Mouse (Mus musculus): ENCODE results near the gene Olfr826. TPM values are rescaled to one million over a fixed set of nuclear protein-coding genes. Genes with fewer than 3 reads are reported as not detected.

The Olfr826 gene
- not detected for polyA plus RNA-seq (2014; fragmentation: Illumina TruSeq; extraction: RNeasy Lipid Tissue Mini Kit (QIAGEN cat#74804); ENCODE audit: low read depth, low replicate concordance)

DNA sequence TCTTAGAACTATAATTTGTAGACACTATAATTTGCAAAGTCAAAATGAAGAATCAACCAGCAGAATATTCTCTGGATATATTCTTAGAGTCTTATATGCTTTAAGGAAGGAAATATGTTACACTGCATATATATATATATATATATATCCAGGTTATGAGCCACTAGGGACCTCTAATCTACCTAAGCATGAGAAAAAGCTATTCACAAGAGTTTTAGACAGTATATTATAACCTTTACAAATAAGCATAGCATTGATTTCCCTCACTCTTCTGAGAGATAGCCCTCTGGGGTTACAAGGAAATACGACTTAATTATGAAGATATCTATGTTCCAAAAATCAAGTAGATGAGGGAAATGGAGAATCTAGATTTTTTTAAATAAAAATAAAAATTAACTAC is at the start of gene Olfr826:
Olfr826 (minus strand) TSS at position 101 of the 400 bp plus-strand sequence.

DNA sequence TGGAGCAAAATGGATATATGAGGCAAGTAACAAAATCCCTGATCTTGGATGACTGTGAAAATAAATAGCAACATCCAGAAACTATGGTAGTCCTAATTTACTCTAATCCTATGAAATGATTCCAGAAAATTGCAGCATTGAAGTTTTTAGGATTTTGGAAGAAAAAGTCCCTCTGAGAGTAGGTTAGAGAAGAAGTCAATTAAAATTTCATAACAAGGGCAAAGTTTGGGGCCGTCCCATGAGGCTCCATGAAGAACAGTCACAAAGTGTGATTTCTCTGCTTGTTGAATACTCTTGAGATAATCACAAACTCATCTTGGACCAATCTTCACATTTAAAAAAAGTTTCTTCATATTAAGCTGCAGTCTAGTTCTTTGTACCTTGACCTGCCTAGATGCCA is 30.3 kb upstream of the Olfr826 start, which contains the start of gene Olfr827:
Olfr827 (minus strand) TSS at position 101 of the 400 bp plus-strand sequence.

DNA sequence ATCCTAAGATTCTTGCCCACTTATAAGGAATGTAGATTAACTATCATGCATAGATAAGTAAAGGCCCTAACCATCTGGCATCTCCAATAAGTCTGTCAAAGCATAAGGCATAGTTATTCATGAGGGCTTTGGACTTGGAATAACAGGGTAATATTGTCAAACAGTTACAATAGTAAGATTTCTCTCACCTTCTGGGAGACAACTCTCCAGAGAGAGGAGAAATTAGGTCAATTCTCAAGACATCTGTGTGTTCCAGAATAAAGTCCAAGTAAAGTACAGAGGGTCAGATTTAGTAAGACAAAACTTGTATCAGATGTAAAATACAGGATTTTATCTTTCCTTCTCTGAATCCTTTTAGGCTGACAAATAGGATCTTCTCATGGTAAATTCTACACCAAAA is 17.3 kb downstream of the Olfr826 start, which contains the start of gene Olfr825:
Olfr825 (minus strand) TSS at position 101 of the 400 bp plus-strand sequence.

DNA sequence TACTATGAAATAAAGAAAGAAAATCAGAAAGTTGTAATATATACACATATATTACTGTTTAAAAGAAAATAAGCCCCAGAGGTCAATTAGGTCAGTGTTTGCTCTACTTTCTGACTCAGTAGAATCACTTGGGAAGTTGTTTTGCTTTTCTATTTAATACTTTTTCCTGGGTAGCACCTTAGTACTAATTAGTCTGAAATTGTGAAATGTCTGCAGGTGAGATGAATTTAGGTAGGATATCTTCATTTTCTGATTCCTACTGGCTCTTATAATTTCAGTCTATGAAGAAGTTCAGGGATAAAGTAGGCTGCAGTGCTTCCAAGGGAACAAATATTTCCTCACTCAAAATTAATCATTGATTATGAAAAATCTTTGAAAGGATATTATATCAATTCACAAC is 54.1 kb downstream of the Olfr826 start, which contains the start of gene Olfr824:
Olfr824 (minus strand) TSS at position 101 of the 400 bp plus-strand sequence.

Other genes with a start within 250 kb of the Olfr826 start
- not detected for gene Olfr818, start 235.1 kb downstream of the Olfr826 start, polyA plus RNA-seq (2014; fragmentation: Illumina TruSeq; extraction: RNeasy Lipid Tissue Mini Kit (QIAGEN cat#74804); ENCODE audit: low read depth, low replicate concordance)
- gene Olfr819, start 216.9 kb downstream of the Olfr826 start, polyA plus RNA-seq (2014; fragmentation: Illumina TruSeq; extraction: RNeasy Lipid Tissue Mini Kit (QIAGEN cat#74804); ENCODE audit: low read depth, low replicate concordance), result not detected
- not detected for gene Olfr247, start 208.0 kb downstream of the Olfr826 start, polyA plus RNA-seq (2014; fragmentation: Illumina TruSeq; extraction: RNeasy Lipid Tissue Mini Kit (QIAGEN cat#74804); ENCODE audit: low read depth, low replicate concordance)
- not detected for gene Gm10310, start 199.1 kb downstream of the Olfr826 start, polyA plus RNA-seq (2014; fragmentation: Illumina TruSeq; extraction: RNeasy Lipid Tissue Mini Kit (QIAGEN cat#74804); ENCODE audit: low read depth, low replicate concordance)
- gene Olfr820, start 171.6 kb downstream of the Olfr826 start, polyA plus RNA-seq (2014; fragmentation: Illumina TruSeq; extraction: RNeasy Lipid Tissue Mini Kit (QIAGEN cat#74804); ENCODE audit: low read depth, low replicate concordance), result not detected
- gene Olfr821, start 153.8 kb downstream of the Olfr826 start, polyA plus RNA-seq (2014; fragmentation: Illumina TruSeq; extraction: RNeasy Lipid Tissue Mini Kit (QIAGEN cat#74804); ENCODE audit: low read depth, low replicate concordance), result not detected
- not detected for gene Olfr822, start 113.0 kb downstream of the Olfr826 start, polyA plus RNA-seq (2014; fragmentation: Illumina TruSeq; extraction: RNeasy Lipid Tissue Mini Kit (QIAGEN cat#74804); ENCODE audit: low read depth, low replicate concordance)
- not detected for gene Olfr823, start 68.8 kb downstream of the Olfr826 start, polyA plus RNA-seq (2014; fragmentation: Illumina TruSeq; extraction: RNeasy Lipid Tissue Mini Kit (QIAGEN cat#74804); ENCODE audit: low read depth, low replicate concordance)
- gene Olfr824, start 54.2 kb downstream of the Olfr826 start, polyA plus RNA-seq (2014; fragmentation: Illumina TruSeq; extraction: RNeasy Lipid Tissue Mini Kit (QIAGEN cat#74804); ENCODE audit: low read depth, low replicate concordance), result not detected
- gene Olfr825, start 17.4 kb downstream of the Olfr826 start, polyA plus RNA-seq (2014; fragmentation: Illumina TruSeq; extraction: RNeasy Lipid Tissue Mini Kit (QIAGEN cat#74804); ENCODE audit: low read depth, low replicate concordance), result not detected
- gene Olfr827, start 30.2 kb upstream of the Olfr826 start, polyA plus RNA-seq (2014; fragmentation: Illumina TruSeq; extraction: RNeasy Lipid Tissue Mini Kit (QIAGEN cat#74804); ENCODE audit: low read depth, low replicate concordance), result not detected
- not detected for gene Neurod4, start 96.1 kb upstream of the Olfr826 start, polyA plus RNA-seq (2014; fragmentation: Illumina TruSeq; extraction: RNeasy Lipid Tissue Mini Kit (QIAGEN cat#74804); ENCODE audit: low read depth, low replicate concordance)
- gene Tespa1, start 138.7 kb upstream of the Olfr826 start, polyA plus RNA-seq (2014; fragmentation: Illumina TruSeq; extraction: RNeasy Lipid Tissue Mini Kit (QIAGEN cat#74804); ENCODE audit: low read depth, low replicate concordance), result 0.24 TPM
- not detected for gene Vmn2r84, start 210.1 kb upstream of the Olfr826 start, polyA plus RNA-seq (2014; fragmentation: Illumina TruSeq; extraction: RNeasy Lipid Tissue Mini Kit (QIAGEN cat#74804); ENCODE audit: low read depth, low replicate concordance)
- gene Vmn2r85, start 245.5 kb upstream of the Olfr826 start, polyA plus RNA-seq (2014; fragmentation: Illumina TruSeq; extraction: RNeasy Lipid Tissue Mini Kit (QIAGEN cat#74804); ENCODE audit: low read depth, low replicate concordance), result not detected

Measured in liver, adult 10 weeks (tissue).